ENCODE assay signal across 7 mouse cellular contexts in genomic region chr17:8146931-8147330, GRCm38 (mm10). TPM values are rescaled to one million over a fixed set of nuclear protein-coding genes. Genes with fewer than 3 reads are reported as not detected.
DNase-seq lines count a peak whose midpoint lies in the region; ATAC-seq and TF ChIP-seq lines count a peak whose summit lies in the region.
"Not testable (repeated sequence)": the region's sequence is repeated elsewhere in the genome, so short reads cannot be mapped to it uniquely, and the experiment has no call there.

No protein-coding gene starts in this region.

- not testable (repeated sequence) for TF ChIP-seq POLR2A in embryonic fibroblast, embryonic 13.5 days (IDR thresholded peaks at IDR 0.05; ENCODE audit: low read depth, low read length)

- peak overlapping the region; percentile 69 for H3K4me2 ChIP-seq in heart, embryonic 12.5 days
- peak overlapping the region; percentile 49 for H3K4me2 ChIP-seq in intestine, embryonic 15.5 days (replicated peaks)
- peak overlapping the region; percentile 53 for H3K4me2 ChIP-seq in limb, embryonic 12.5 days
- peak overlapping the region; percentile 48 for H3K4me2 ChIP-seq in lung, postnatal 0 days (replicated peaks; ENCODE audit: low read depth, low read length)
- H3K4me2 ChIP-seq in neural tube, embryonic 11.5 days (ENCODE audit: low read depth): peak overlapping the region; percentile 40

- peak overlapping the region; percentile 82 for H3K9ac ChIP-seq in heart, embryonic 12.5 days
- peak overlapping the region; percentile 54; the same call in 1 of the 2 replicates for H3K9ac ChIP-seq in intestine, embryonic 15.5 days
- H3K9ac ChIP-seq in limb, embryonic 12.5 days (replicated peaks): peak overlapping the region; percentile 63; the same call in 1 of the 2 replicates
- H3K9ac ChIP-seq in lung, postnatal 0 days (replicated peaks; ENCODE audit: low read depth): 0 out of 2 replicates have a peak overlapping the region, but pooled peaks have one; percentile 44
- H3K9ac ChIP-seq in neural tube, embryonic 11.5 days (ENCODE audit: low read length): not testable (repeated sequence)

- ATAC-seq in heart, embryonic 12.5 days (ENCODE audit: insufficient number of reproducible peaks, low FRiP score): peak; percentile 1; the same call in 1 of the 2 replicates
- peak; percentile 13 for ATAC-seq in intestine, embryonic 15.5 days
- ATAC-seq in limb, embryonic 12.5 days (ENCODE audit: insufficient number of reproducible peaks, insufficient read depth, low FRiP score, low TSS enrichment, low read depth): peak; percentile 14; the same call in 1 of the 2 replicates
- peak; percentile 8; the same call in 1 of the 2 replicates for ATAC-seq in lung, postnatal 0 days
- ATAC-seq in neural tube, embryonic 11.5 days (ENCODE audit: insufficient read depth, low FRiP score, low TSS enrichment): not testable (repeated sequence)

- not testable (repeated sequence) for TF ChIP-seq EP300 in lung, postnatal 0 days (IDR thresholded peaks at IDR 0.05)

- TF ChIP-seq CTCF in embryonic fibroblast, embryonic 13.5 days (IDR thresholded peaks at IDR 0.05; ENCODE audit: borderline replicate concordance, insufficient read depth, low read length); lung, postnatal 0 days (IDR thresholded peaks at IDR 0.05): not testable (repeated sequence)

- peak overlapping the region; percentile 67 for H3K4me3 ChIP-seq in embryonic fibroblast, embryonic 13.5 days (ENCODE audit: insufficient read depth, low read length)
- H3K4me3 ChIP-seq in heart, embryonic 12.5 days: peak overlapping the region; percentile 68
- peak overlapping the region; percentile 54 for H3K4me3 ChIP-seq in intestine, embryonic 15.5 days (replicated peaks)
- peak overlapping the region; percentile 52 for H3K4me3 ChIP-seq in limb, embryonic 12.5 days (replicated peaks)
- peak overlapping the region; percentile 51 for H3K4me3 ChIP-seq in lung, postnatal 0 days (ENCODE audit: low read depth, low read length)
- H3K4me3 ChIP-seq in neural tube, embryonic 11.5 days (ENCODE audit: low read depth, low read length): peak overlapping the region; percentile 46

- H3K4me1 ChIP-seq in embryonic fibroblast, embryonic 13.5 days (ENCODE audit: control insufficient read depth, insufficient read depth, low read length); heart, embryonic 12.5 days (replicated peaks); intestine, embryonic 15.5 days (replicated peaks); limb, embryonic 12.5 days (replicated peaks); lung, postnatal 0 days (ENCODE audit: insufficient read depth, low read depth, low read length); neural tube, embryonic 11.5 days (ENCODE audit: control insufficient read depth, insufficient read depth, low read length): not testable (repeated sequence)

- 20% methylated on average over 5 of the region's 5 CpGs for WGBS in heart, embryonic 12.5 days
- 10% methylated on average over 5 of the region's 5 CpGs for WGBS in intestine, embryonic 15.5 days
- WGBS in limb, embryonic 12.5 days: 18% methylated on average over 5 of the region's 5 CpGs
- 0% methylated on average over 4 of the region's 5 CpGs for WGBS in lung, postnatal 0 days
- 11% methylated on average over 4 of the region's 5 CpGs for WGBS in neural tube, embryonic 11.5 days

- peak; percentile 23 for DNase-seq in MN1 (ENCODE audit: low spot score)
- peak; percentile 15 for DNase-seq in lung, postnatal 0 days (ENCODE audit: low spot score)
- DNase-seq in neural tube, embryonic 11.5 days (ENCODE audit: low spot score): not testable (repeated sequence)

- not testable (repeated sequence) for H3K27ac ChIP-seq in embryonic fibroblast, embryonic 13.5 days (ENCODE audit: insufficient read depth, low read length); heart, embryonic 12.5 days (ENCODE audit: poor library complexity, severe bottlenecking); intestine, embryonic 15.5 days; limb, embryonic 12.5 days; lung, postnatal 0 days (ENCODE audit: low read length); neural tube, embryonic 11.5 days (ENCODE audit: low read depth, low read length)

- H3K27me3 ChIP-seq in heart, embryonic 12.5 days (replicated peaks); intestine, embryonic 15.5 days (replicated peaks); limb, embryonic 12.5 days; lung, postnatal 0 days (replicated peaks; ENCODE audit: insufficient read depth, low read length); neural tube, embryonic 11.5 days (ENCODE audit: control insufficient read depth, insufficient read depth, low read length): not testable (repeated sequence)

- H3K36me3 ChIP-seq in heart, embryonic 12.5 days; intestine, embryonic 15.5 days; limb, embryonic 12.5 days; lung, postnatal 0 days (ENCODE audit: insufficient read depth, low read length); neural tube, embryonic 11.5 days (ENCODE audit: control insufficient read depth, insufficient read depth, low read length): not testable (repeated sequence)

- H3K9me3 ChIP-seq in heart, embryonic 12.5 days (replicated peaks); intestine, embryonic 15.5 days; limb, embryonic 12.5 days; lung, postnatal 0 days (ENCODE audit: low read length); neural tube, embryonic 11.5 days (ENCODE audit: control insufficient read depth, low read length): not testable (repeated sequence)

RNA-seq across cellular contexts. Expression of gene Gm49673, which starts 0.7 kb away (rescaled TPM):
- polyA plus RNA-seq in embryonic fibroblast, embryonic 13.5 days (2011; ENCODE audit: insufficient read length, low read depth, missing spikeins): 0.19 TPM in 1 of 2 replicates, not detected in the other
- not detected in 2 replicates for polyA plus RNA-seq in heart, embryonic 12.5 days (2016; fragmentation: Nextera tagmentation; extraction: Ambion mirVana)
- polyA plus RNA-seq in intestine, embryonic 15.5 days (2015; fragmentation: Nextera tagmentation; extraction: Ambion mirVana): 0.08 and 0.23 TPM in 2 replicates
- polyA plus RNA-seq in limb, embryonic 12.5 days (2016; fragmentation: Nextera tagmentation; extraction: Ambion mirVana): 0.24 TPM in 1 of 2 replicates, not detected in the other
- 0.13 and 0.50 TPM in 2 replicates for polyA plus RNA-seq in lung, postnatal 0 days (2015; fragmentation: Nextera tagmentation; extraction: Ambion mirVana)
- polyA plus RNA-seq in neural tube, embryonic 11.5 days (2014; fragmentation: Nextera tagmentation; extraction: Ambion mirVana): 0.12 and 0.37 TPM in 2 replicates

RNA-seq across cellular contexts. Expression of gene Rnaset2a, which starts 1.0 kb away (rescaled TPM):
- polyA plus RNA-seq in embryonic fibroblast, embryonic 13.5 days (2011; ENCODE audit: insufficient read length, low read depth, missing spikeins): 5.0 and 7.8 TPM in 2 replicates
- polyA plus RNA-seq in heart, embryonic 12.5 days (2016; fragmentation: Nextera tagmentation; extraction: Ambion mirVana): 35.3 and 36.2 TPM in 2 replicates
- 31.1 and 36.4 TPM in 2 replicates for polyA plus RNA-seq in intestine, embryonic 15.5 days (2015; fragmentation: Nextera tagmentation; extraction: Ambion mirVana)
- 21.4 and 25.2 TPM in 2 replicates for polyA plus RNA-seq in limb, embryonic 12.5 days (2016; fragmentation: Nextera tagmentation; extraction: Ambion mirVana)
- 79.7 and 80.0 TPM in 2 replicates for polyA plus RNA-seq in lung, postnatal 0 days (2015; fragmentation: Nextera tagmentation; extraction: Ambion mirVana)
- polyA plus RNA-seq in neural tube, embryonic 11.5 days (2014; fragmentation: Nextera tagmentation; extraction: Ambion mirVana): 15.5 and 17.2 TPM in 2 replicates

RNA-seq across cellular contexts. Expression of gene Fgfr1op, which starts 18.4 kb away (rescaled TPM):
- polyA plus RNA-seq in embryonic fibroblast, embryonic 13.5 days (2011; ENCODE audit: insufficient read length, low read depth, missing spikeins): 18.1 and 28.1 TPM in 2 replicates
- polyA plus RNA-seq in heart, embryonic 12.5 days (2016; fragmentation: Nextera tagmentation; extraction: Ambion mirVana): 23.1 and 23.8 TPM in 2 replicates
- polyA plus RNA-seq in intestine, embryonic 15.5 days (2015; fragmentation: Nextera tagmentation; extraction: Ambion mirVana): 30.2 and 31.5 TPM in 2 replicates
- polyA plus RNA-seq in limb, embryonic 12.5 days (2016; fragmentation: Nextera tagmentation; extraction: Ambion mirVana): 46.1 and 49.8 TPM in 2 replicates
- polyA plus RNA-seq in lung, postnatal 0 days (2015; fragmentation: Nextera tagmentation; extraction: Ambion mirVana): 17.7 and 18.3 TPM in 2 replicates
- polyA plus RNA-seq in neural tube, embryonic 11.5 days (2014; fragmentation: Nextera tagmentation; extraction: Ambion mirVana): 54.7 and 55.5 TPM in 2 replicates
